Mouse (Mus musculus) forelimb bud, embryonic 11.5 days (tissue): ENCODE measurements at regions not wholly inside any gene's neighbourhood (a gene's known extent, or its start where the extent isn't known, plus 50 kb on each side); places are given as distances from the start of the nearest gene placed in this dataset.

ENCODE experiments used
- DNase-seq: peaks from one replicate; pipeline ENCODE4 v3.0.0-alpha.2; 2012; ENCODE audit warnings: low read depth, low spot score

GRCm38 (mm10) chr7:37908618-37909130 is 114.7 kb downstream of the Uri1 start:
- DNase-seq: no peak

- no peak for DNase-seq
Measured at GRCm38 (mm10) chr7:37893885-37894284, 120.4 kb upstream of the Zfp536 start.

- DNase-seq: no peak
Measured at GRCm38 (mm10) chr7:37874382-37874781, 100.9 kb upstream of the Zfp536 start.

- DNase-seq: no peak
Measured at GRCm38 (mm10) chr7:37870956-37871355, 97.5 kb upstream of the Zfp536 start.

GRCm38 (mm10) chr7:37866468-37866867 is 93.0 kb upstream of the Zfp536 start:
- DNase-seq: no peak

GRCm38 (mm10) chr7:37851471-37851870 is 78.0 kb upstream of the Zfp536 start:
- no peak for DNase-seq

- no peak for DNase-seq
Measured at GRCm38 (mm10) chr7:37845201-37845600, 71.8 kb upstream of the Zfp536 start.

- peak; percentile 69 for DNase-seq
Measured at GRCm38 (mm10) chr7:37842000-37842513, 68.6 kb upstream of the Zfp536 start.

GRCm38 (mm10) chr7:37841549-37841948 is 68.1 kb upstream of the Zfp536 start:
- no peak for DNase-seq

- DNase-seq: no peak
Measured at GRCm38 (mm10) chr7:37837883-37838282, 64.4 kb upstream of the Zfp536 start.

- DNase-seq: no peak
Measured at GRCm38 (mm10) chr7:37837372-37837771, 63.9 kb upstream of the Zfp536 start.

- DNase-seq: no peak
Measured at GRCm38 (mm10) chr7:37833420-37833819, 60.0 kb upstream of the Zfp536 start.

- DNase-seq: no peak
Measured at GRCm38 (mm10) chr7:37832322-37832721, 58.9 kb upstream of the Zfp536 start.

- DNase-seq: no peak
Measured at GRCm38 (mm10) chr7:37825766-37826165, 52.3 kb upstream of the Zfp536 start.
